Comparison of ENCODE assay signal across 7 mouse cellular contexts in the genomic region with DNA sequence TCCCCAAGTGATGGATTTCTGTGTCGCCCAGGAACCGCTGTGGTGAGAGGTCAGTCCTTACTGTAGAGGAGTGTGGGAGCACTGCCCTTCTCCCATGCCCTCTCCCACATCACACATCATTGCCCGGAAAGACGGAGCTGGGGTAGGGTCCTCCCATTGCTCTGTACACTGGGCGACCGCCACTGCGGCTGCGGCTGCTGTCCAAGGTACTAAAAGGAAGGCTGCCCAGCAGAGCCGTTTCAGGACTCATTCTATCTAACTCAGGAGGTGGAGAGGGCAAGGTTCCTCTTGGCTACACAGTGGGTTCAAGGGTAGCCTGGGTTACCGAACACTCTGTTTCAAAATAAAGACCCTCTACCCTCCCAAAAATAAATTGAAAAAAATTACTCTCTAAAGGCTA. TPM values are rescaled to one million over a fixed set of nuclear protein-coding genes. Genes with fewer than 3 reads are reported as not detected.
DNase-seq lines count a peak whose midpoint lies in the region; TF ChIP-seq lines count a peak whose summit lies in the region.

No protein-coding gene starts in this region.

- DNase-seq in kidney, adult 2 months, result peak; percentile 6
- no peak for DNase-seq in kidney, adult 18-20 months
- peak; percentile 17 for DNase-seq in urinary bladder, postnatal 14 days (ENCODE audit: low spot score)
- DNase-seq in urinary bladder, postnatal 36 days (ENCODE audit: low spot score in 2 of 2), result no peak
- DNase-seq in kidney, postnatal 14 days, result peak; percentile 39
- DNase-seq in spleen, adult 12 weeks (ENCODE audit: low spot score), result no peak
- no peak for DNase-seq in adipocyte (ENCODE audit: low spot score)

- 8% methylated on average over 10 of the region's 10 CpGs for WGBS in kidney, adult 2 months

- H3K27me3 ChIP-seq in kidney, adult 2 months (replicated peaks; ENCODE audit: control insufficient read depth, insufficient read depth, low read length), result no peaks in the 10 kb centered on the region; the same call in 1 of the 2 replicates

- TF ChIP-seq CTCF in kidney, adult 2 months (conservative IDR thresholded peaks at IDR 0.05; ENCODE audit: insufficient read depth, insufficient read length, low read depth, low read length), result no peak

- no peak overlapping the region for H3K4me3 ChIP-seq in kidney, adult 2 months (ENCODE audit: insufficient read depth, low read depth, low read length)

- TF ChIP-seq POLR2A in kidney, adult 2 months (IDR thresholded peaks at IDR 0.05; ENCODE audit: low read depth, low read length), result no peak

- no peak overlapping the region for H3K27ac ChIP-seq in kidney, adult 2 months (ENCODE audit: insufficient read depth, low read depth, low read length)

- no peaks in the 10 kb centered on the region for H3K4me1 ChIP-seq in kidney, adult 2 months (ENCODE audit: control insufficient read depth, insufficient read depth, low read length)

- H3K36me3 ChIP-seq in kidney, adult 2 months (ENCODE audit: control insufficient read depth, insufficient read depth, low read length), result no peaks in the 10 kb centered on the region

RNA-seq across cellular contexts. Expression of a gene that starts 33.6 kb away (rescaled TPM):
- polyA plus RNA-seq in kidney, adult 2 months (2012; rRNA removed), result 1.1 and 2.6 TPM in 2 replicates

Comparison
In these comparisons a context has a peak if more than half of its experiments do, and no peak if none do; other contexts are left out.
1. DNase-seq: peak in kidney, adult 2 months (single experiment), urinary bladder, postnatal 14 days (single experiment) and kidney, postnatal 14 days (single experiment); none in kidney, adult 18-20 months (single experiment), urinary bladder, postnatal 36 days (0 of 2), spleen, adult 12 weeks (single experiment) and adipocyte (single experiment).